Mouse (Mus musculus) layer of hippocampus, adult 8-10 months (tissue): ENCODE data around the gene Hk3. TPM values are rescaled to one million over a fixed set of nuclear protein-coding genes. Genes with fewer than 3 reads are reported as not detected.
A peak's percentile ranks its signal among the peaks of the same experiment; 100 is the strongest.

Source experiments
- DNase-seq, 2 experiments: peaks; one replicate each; pipeline ENCODE4 v3.0.0; 2022; ENCODE audit warnings: low spot score in 2 of 2
- total RNA-seq, 4 experiments: library from RNA; stranded (reverse); gene quantifications; 2 replicates each; pipeline ENCODE4 v1.2.4; 2022

Hk3 gene
- total RNA-seq, 4 experiments from 2014 or later = 1.4 to 4.3 (median 2.5) TPM

- DNase-seq = no peak
Measured at GRCm38 (mm10) chr13:55002090-55002489, 19.1 kb downstream of the Hk3 start.

DNA sequence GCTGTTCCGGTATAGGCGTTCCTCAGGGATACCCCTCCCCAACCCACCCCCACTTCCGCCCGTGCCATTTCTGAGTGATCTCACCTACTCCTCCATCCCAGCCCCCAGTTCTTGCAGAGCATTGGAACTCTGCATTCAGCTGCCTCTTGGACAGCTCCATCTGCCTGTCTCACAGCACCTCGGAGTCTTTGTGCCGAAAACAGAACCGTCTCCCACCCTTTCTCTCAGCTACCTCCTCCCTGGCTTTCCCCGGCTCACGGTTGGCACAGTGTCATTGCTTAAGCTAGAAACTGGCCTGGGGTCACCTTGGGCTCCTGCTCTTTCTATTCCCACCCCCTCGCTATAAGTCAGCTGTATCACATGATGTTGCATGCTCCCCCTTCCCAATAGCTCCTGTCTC is 20.8 kb downstream of the Hk3 start:
- no peak for DNase-seq

GRCm38 (mm10) chr13:54997568-54997967 is 23.6 kb downstream of the Hk3 start:
- no peak for DNase-seq

- DNase-seq = no peak
Measured at GRCm38 (mm10) chr13:54995161-54995560, 26.0 kb downstream of the Hk3 start.

GRCm38 (mm10) chr13:54994576-54994975 is 26.6 kb downstream of the Hk3 start:
- DNase-seq = no peak

DNA sequence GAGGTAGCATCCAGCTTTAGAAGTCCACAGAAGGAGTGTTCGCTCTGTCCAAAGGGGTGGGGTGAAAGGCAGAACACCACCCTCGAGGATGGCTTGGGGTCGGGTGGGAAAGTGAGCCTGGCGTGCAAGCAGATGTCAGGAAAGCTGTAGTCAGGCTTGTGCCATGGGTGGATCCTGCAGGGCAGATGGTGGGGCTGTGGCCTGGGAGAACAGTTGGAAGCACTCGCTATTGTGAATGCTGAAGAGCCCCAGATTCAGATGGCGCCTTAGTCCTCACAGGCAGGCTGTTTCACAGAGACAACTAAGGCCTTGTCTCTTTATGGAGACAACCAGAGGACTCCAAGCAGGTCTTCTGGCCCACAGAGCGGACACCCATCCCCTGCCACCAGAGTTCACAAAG is 29.0 kb downstream of the Hk3 start:
- peak in 1 of 2 experiments; percentile 37 for DNase-seq

DNA sequence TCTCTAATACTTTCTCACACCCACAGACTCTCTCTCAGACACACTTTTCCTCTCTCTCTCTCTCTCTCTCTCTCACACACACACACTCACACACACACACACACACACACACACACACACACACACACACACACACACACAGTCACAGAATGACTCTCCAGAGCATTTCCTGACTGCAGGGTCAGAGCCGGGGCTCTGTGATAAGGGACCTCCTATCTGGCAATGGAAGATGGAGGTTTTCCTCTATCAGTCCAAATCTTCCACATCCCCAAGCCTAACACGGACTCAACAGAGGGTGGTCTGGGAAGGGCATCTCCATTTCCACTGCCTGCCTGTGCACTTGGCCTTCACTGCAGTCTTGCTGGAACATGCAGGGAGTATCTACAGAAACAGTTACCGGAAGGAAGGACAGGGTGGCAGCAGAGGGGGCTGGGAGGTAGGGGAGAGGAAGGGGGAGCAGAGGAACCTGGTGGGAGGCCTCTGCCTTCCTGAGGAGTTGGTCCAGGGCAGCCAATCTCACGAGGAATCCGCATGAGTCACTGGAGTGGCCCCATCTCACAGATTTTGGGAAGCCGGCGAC is 32.9 kb downstream of the Hk3 start:
- DNase-seq = no peak

DNA sequence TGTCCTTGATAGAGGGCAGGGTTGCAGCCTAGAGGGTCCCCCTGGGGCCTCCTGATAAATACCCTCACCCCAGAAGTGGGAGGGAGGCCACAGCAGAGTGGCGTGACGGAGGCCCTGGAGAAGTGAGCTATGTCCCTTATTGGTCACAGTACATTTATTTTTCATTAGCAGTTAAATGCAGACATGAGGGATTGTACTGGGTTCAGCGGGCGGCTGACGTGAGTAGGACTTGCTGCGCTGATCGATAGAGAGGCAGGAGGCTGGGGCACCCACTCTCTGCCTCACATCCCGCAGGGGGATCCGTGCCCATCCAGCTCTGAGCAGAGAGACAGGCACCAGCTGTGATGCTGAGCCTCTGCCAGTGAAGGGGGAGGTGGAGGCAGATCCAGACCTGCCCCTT is 33.8 kb downstream of the Hk3 start:
- no peak for DNase-seq

DNA sequence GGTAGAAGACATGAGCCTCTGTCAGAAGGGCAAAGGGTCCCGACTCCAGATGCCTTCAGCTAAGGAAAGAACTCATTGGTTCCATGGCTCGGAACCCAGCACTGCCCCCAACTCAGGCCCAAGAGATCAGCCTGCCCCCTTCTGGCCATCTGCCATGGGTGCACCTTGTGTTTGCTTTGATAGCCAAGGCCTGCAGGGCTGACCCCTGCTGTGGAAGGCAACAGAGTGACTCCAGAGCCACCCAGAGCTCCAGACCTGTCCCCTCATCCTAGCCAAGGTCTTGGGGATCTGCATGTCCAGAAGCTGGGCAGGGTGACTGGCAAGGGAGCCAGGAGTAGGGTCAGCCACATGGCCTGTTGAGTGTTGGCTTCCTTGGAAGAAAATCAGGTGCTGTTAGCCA is 37.6 kb downstream of the Hk3 start:
- no peak for DNase-seq

DNA sequence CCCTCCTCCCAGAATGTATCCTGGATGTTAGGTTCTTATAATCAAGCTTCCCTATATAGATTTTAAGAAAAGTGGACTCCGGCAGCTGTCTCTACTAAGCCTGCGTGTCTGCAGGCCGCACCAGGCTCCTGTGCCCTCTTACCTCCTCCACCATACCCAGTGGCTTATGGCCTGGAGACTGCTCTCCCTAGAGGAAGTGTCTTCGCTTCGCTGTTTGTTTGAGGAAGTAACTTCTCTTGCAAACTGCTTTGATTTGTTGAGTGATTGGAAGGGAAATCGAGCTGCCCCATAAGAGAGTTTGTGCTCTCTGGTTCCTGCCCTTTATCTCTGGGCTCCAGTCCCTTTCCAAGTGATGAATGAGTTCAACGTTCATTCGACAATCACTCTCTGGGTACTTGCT is 38.2 kb downstream of the Hk3 start:
- DNase-seq = no peak

GRCm38 (mm10) chr13:54980957-54981356 is 40.2 kb downstream of the Hk3 start:
- DNase-seq = peak in 1 of 2 experiments; percentile 38

GRCm38 (mm10) chr13:54978804-54979203 is 42.4 kb downstream of the Hk3 start:
- DNase-seq = no peak

DNA sequence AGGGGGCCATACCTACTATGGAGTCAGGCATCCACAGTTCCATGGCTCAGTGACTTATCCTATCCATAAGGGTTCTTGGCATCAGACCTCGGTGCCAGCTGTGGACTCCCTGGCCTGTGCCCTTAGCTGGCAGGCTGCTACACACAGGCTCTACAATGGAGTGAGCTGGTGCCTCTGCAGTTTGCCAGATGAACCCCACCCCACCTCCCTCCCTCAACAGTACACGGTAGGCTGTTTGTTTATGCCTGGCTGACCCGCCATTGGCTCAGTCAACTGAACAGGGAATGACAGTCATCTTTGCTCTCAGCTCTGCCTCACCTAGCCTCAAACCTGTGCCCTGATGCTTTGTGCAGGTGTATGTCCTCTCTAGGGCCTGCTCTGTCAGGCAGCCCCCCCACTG is 45.6 kb downstream of the Hk3 start:
- DNase-seq = no peak

GRCm38 (mm10) chr13:54970521-54971247 is 50.5 kb downstream of the Hk3 start:
- no peak for DNase-seq

DNA sequence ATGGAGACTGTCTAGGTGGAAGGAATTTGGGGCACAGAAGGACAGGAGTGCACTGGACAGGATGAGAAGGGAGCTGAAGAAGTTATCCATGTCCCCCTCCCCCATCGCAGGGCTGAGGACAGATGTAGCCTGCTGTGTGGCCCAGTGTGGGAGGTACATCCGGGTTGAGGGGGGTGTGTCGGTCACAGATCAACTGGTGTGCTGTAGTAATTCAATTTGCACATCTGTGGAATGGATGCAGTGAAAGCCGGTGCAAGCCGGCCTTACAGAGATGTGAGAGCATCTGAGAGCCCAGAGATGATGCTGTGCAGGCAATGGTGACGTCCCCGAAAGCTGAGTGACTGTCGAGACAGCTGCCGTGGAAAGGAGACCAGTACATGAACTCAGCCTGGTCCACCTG is 51.7 kb downstream of the Hk3 start:
- DNase-seq = no peak

- DNase-seq = no peak
Measured at GRCm38 (mm10) chr13:54968636-54969035, 52.5 kb downstream of the Hk3 start.

DNA sequence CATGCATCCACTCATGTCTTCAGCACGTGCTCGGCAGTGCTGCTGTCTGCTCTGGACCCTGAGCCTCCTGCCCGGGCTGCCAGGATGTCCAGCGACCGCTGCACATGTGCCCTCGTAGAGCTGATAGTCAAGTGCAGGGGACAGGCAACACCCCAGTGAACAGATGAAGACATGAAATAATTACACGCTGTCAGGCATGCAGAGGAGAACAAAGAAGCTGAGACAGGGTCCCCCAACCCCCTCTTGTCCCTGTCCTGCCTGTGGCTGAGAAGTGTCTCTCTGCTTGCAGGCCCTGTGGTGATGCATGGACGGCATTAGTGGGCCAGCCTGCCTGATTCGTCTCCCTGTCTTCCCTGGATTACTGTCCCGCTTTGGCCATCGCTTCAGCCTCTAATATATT is 53.7 kb downstream of the Hk3 start:
- DNase-seq = no peak

- DNase-seq = no peak
Measured at GRCm38 (mm10) chr13:54965256-54965655, 55.9 kb downstream of the Hk3 start.

DNA sequence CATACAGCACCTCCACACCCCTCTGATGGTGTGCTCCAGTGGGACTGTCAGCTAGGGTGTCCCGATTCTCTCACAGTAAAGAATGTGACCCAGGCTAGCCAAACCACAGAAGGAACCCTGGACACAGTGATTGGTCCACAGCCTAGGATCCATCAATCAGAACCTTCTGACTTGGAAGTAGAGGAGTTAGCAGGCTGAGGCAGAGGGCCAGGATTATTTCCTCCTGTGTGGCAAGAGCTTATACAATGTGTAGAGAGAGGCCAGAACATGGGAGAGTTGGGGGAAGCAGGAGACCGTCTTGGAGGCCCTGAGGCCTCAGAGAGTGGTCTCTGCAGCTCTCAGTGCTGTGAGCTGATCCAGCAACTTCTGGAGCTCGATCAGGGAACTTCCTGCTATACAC is 60.7 kb downstream of the Hk3 start:
- no peak for DNase-seq

- DNase-seq = no peak
Measured at GRCm38 (mm10) chr13:54959842-54960241, 61.3 kb downstream of the Hk3 start.

- DNase-seq = no peak
Measured at GRCm38 (mm10) chr13:54959059-54959701, 62.0 kb downstream of the Hk3 start.

GRCm38 (mm10) chr13:54957281-54957680 is 63.9 kb downstream of the Hk3 start:
- DNase-seq = no peak
